Mouse (Mus musculus) kidney, adult 2 months (tissue): ENCODE data around the gene Matk.

Experiments used
- CTCF ChIP-seq: fragments of 200-500 bp; conservative IDR thresholded peaks from 2 replicates; pipeline ENCODE4 v1.5.1; 2011; ENCODE audit warnings: low read depth, mild to moderate bottlenecking, control low read depth, low read length, moderate library complexity, mixed read lengths; ENCODE audit not compliant: insufficient read depth, insufficient read length
- POLR2A ChIP-seq: fragments of 200-500 bp; IDR thresholded peaks from one replicate; pipeline ENCODE4 v1.6.1; 2011; ENCODE audit warnings: low read depth, low read length, control low read depth

- no peak for TF ChIP-seq CTCF
- TF ChIP-seq POLR2A: no peak
Measured at GRCm38 (mm10) chr10:81229735-81230437, 22.8 kb upstream of the Matk start.
